Mouse (Mus musculus) 3T3-L1 (cell line): ENCODE measurements at regions not wholly inside any gene's neighbourhood (a gene's known extent, or its start where the extent isn't known, plus 50 kb on each side); places are given as distances from the start of the nearest gene placed in this dataset.

ENCODE experiments used
- DNase-seq: peaks from one replicate; pipeline ENCODE4 v3.0.0-alpha.2; 2015; ENCODE audit warnings: low read depth, low spot score

DNA sequence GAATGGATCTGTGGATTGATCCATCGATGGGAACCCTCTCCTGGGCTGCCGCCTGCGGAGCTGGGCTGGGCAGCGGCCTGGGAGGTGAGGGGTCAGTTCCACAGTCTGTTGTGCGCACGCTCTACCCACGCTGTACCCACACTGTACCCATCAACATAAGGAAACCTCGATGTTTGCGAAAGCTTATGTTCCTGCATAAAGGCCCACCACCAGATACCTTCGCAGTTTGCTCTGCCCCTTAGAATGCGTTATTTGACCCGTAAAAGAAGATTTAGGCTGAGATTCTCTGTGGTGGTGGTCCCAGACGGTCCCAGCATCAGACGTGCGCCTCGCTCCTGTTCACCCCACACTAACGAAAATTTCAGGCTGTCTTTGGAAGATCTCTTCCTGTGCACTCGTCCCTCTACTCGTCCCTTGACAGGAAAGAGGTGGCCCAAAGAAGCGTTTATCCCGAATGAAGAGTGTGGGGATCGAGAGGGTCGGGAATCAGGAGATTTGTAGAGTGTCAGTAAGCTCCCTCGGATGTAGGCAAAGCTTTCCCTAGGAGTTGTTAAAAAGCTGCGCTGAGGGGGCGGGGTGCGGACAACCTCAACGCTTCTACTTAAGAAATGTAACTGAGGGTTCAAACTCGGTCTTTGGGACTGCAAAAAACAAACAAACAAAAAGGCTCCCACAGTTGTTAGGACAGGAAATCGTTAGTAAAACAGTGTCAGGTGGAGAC is 123.9 kb downstream of the Tmem161b start:
- no peak for DNase-seq

DNA sequence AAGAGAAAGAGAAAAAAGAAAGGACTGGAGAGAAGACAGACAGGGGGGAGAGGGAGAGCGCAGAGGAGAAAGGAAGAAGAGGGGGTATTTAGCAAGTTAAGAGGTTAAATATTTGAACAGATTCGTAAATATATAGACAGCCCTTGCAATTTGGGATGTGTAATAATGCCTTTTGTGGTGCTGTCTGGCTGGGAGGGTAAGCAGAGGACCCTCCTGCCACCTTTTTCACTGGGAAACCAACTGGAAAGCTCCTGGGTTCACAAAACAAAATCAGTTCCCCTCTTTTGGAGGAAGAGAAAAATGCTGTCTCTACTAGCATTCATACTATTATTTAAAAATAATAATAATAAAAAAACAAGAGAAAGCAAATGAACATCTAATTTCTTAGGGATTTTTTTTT is 124.5 kb downstream of the Tmem161b start:
- DNase-seq, result no peak

DNA sequence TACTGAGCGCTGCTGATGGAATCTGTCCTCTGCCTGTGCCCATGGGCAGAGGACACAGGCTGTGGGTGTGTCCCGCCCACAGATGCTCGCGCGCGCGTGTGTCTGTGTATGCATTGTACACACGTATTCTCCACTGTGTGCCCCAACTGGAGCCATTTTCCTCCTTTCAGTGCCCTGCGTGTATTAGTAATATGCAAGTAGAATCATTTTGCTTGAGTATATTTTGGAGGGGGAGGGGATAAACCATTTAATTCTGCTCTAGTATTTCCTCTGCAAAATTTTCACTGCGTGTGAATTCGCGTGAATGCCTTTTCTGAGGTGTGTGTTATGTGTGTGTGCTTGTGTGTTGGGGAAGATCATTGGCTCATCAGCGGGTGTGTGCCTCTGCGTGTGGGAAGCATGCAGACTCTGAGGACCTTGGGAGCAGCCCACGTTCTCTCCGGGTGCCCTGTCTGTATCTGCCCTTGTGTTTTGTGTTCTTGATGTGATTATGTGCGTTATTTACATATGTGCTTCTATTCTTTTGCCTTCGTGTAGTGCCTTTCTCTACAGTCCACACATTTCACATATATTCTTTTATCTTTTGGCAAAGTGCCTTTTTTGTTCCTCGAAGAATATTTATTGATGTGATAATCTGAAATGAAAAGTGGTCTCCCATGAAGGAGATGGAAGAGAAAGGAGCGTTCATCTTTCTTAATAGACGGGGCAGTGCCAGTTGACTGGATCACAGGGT is 125.3 kb downstream of the Tmem161b start:
- DNase-seq, result no peak

DNA sequence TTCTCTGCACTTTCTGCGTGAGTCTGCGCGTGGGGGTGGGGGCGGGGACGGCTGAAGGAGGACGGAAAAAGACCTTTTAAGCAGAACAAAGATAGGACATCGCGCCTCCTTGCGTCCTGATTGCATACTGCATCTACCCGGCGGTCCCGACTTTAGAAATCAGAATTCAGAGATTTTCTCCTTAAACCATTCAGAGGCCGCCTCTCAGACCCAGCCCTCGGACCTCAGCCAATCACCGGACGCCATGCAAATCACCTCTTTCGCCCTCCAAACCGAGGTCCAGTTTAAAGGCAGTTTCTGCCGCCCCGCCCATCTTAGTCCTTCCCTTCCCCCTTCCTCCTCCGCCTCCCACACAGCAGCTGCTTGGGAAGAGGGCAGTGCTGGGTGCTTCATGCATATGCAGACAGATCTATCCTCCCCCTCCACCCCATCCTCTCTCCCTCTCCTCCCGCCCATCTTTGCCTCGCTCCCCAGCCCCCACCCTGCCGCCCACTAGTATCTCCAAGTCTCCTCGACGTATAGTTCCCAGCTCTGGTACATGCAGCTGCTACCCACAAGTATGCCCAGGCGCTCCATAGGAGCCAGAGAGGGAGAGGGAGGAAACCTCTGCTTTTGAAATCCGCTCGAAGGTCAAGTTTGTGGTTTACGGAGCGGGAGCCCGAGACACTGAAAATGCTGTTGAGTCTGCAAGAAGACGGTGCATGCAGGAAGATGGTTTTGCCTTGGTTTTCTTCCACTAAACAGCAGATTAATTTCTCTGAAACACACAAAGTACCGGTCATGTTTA is 126.0 kb downstream of the Tmem161b start:
- DNase-seq, result peak; percentile 98

DNA sequence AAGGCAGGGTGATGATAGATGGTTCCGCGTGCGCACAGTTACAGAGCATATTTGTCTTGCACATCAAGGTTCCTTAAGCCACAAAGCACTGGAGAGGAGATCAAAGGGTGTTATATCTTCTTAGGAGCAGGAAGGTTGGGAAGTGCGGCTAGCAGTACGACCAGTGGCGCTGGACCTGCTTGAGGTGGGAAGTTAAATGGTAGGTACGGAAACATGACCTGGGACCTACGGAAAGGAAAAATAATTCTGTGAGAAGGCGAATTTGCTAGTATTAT is 126.5 kb downstream of the Tmem161b start:
- DNase-seq, result no peak

DNA sequence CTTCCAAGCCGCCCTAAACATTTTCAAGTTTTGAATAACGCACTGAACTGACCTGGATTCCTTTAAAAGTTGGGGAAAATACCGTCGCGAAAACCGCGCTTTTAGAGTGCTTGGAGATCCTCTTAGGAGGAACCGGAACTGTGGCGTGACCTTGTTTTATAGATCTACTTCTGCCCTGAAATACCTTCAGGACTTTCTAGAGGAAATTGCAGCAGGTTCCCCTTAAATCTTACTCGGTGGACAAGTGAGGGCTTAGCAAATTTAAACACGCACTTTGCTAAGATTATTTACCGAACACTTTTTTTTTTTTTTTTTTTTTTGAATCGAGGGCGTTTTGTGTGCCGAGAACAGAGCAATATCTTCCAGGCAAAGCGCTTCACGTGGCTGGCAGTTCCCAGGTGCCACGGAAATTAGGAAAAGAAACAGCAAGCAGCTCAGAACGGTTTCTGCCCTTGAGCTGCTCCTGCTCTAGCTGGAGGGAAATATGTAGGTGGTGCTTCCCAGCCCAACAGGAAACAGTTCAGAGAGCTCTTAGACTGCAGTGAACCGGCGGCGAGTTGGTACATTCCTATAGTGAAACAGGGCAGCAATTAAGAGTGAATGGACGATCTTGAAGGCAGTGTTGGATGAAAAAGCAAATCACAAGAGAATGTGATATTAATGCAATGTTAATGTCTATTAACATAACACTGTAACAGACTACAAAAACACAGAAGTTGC is 127.1 kb downstream of the Tmem161b start:
- DNase-seq, result peak; percentile 62

DNA sequence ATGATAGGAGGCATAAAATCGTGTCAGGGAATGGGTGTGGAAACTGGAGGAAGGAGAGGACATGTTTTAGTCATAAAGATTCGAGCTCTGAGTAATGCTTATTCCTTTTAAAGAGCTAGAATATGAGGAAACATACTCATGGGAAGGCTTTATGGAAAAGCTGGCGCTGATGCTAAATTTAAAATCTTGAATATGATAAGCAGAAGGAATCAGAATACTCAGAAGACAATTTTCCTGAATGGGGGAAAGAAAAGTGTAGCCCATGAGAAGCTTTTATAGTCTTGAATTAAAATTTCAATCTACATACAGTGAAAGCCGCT is 127.6 kb downstream of the Tmem161b start:
- DNase-seq, result no peak

DNA sequence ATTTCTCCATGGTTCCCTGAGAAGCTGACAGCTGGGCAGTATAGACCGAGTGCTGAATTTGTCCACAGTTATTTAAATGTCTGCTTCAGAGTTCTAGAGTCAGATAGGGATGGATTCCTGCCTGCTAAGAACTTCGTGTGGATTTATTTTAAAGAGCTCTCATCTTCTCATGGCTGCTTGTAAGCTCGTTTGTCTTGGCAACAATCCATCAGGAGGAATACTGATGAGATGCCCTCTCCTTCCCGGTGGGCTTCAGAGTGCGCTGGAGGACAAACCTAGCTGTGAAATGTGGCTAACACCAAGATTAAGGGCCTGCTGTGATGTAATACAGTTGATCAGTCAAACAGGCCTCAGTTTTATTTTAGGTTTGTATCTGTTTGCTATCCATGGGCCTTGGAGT is 128.7 kb downstream of the Tmem161b start:
- DNase-seq, result no peak

DNA sequence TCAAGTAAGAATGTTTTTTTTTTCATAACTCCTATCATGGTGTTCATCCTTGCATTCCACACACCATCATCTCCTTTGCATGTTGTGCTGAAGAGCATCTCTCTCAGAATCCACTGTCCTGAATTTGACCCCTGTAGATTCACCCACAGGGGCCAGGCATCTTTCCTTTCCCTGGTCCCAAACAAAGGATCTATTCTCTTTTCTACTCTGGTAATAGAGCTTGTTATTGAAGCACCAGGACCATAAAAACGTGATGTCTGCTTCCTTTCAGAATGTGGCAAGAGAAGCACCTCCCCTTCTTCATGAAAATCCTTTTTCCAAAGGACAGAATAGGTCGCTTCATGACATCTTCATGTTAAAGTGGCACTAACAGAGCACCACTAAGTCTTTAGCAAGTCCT is 134.4 kb downstream of the Tmem161b start:
- no peak for DNase-seq

DNA sequence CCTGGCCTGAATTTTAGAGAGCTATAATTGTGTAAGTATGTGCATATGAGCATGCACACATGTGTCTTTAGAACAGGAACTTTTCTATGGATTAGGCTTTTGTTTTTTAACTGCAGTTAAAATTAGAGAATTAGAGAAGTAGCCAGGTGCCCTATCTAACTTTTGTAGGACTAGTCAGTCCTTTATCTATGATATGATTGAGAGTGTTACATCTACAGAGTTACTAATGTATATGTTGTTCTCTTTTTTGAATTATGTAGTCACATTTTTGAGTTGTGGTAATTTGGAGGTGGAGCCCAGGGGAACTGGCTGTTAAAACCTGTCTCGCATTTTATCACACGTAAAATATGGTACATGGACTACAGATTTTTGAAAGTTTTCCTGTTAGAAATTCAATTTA is 138.4 kb downstream of the Tmem161b start:
- no peak for DNase-seq

DNA sequence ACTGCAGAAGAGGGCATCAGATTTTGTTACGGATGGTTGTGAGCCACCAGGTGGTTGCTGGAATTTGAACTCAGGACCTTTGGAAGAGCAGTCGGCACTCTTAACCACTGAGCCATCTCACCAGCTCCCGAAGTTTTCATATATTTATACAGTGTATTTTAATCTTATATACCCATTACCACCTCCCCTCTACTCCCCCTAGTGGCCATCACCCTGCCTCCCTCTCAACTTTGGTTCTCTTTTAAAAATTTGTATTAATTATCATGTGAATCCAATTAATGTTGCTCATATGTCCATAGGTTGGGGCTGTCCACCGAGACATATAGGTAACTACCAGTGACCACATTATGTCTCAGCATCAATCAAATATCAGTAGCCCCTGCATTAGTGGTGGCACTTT is 142.0 kb downstream of the Tmem161b start:
- no peak for DNase-seq

DNA sequence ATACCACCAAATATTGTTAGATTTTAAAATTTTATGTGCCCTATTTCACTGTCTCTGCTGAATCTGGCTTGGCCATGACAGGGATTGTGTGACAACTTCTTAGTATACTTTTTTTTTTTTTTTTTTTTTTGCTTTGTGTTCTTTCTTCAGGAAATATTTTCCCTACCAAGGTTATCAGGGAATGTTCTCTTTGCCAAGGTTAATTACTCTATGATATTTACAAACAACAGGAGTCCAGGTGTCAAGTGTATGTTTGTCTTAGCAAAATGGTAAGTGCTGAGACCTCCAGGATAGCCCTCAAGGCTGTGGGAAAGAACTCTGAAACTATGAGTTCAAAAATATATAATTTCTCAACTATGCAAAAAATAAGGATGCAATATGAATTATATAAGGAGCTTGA is 143.4 kb downstream of the Tmem161b start:
- DNase-seq, result no peak

DNA sequence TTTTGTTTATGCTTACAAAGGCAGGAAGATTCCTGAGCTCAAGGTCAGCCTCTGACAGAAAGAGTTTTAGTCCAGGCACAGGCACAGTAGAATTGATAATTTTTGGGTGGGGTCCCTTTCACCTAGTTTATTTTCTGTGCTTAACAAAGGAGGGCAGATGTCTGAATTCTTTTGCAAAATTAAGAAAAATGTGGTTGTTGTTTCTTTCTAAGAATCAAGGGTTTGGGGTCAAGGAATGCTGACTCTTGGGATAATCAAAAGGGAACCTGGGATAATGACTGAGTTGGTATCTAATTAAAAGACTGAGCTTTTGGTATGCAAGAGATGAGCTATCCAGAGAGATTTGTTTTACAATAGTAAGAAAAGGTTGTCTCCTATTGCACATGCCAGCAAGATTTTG is 143.9 kb downstream of the Tmem161b start:
- DNase-seq, result no peak

DNA sequence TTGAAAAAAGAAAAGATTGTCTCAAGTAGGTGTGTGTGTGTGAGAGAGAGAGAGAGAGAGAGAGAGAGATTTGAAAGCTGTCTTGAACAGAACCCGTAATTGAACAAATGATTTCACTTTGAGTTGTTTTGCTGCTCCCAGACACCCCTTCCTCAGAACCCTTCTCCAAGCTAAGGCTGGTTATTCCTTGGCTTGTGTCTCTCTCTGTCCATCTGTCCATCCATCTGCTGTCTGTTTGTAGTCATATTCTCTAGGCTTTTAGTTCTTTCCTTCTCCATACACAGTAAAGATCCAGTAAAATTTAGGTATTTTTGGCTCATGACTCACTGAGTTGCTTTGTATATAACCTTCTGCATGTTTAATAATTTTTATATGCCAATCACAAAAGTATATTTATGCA is 144.7 kb downstream of the Tmem161b start:
- DNase-seq, result no peak

DNA sequence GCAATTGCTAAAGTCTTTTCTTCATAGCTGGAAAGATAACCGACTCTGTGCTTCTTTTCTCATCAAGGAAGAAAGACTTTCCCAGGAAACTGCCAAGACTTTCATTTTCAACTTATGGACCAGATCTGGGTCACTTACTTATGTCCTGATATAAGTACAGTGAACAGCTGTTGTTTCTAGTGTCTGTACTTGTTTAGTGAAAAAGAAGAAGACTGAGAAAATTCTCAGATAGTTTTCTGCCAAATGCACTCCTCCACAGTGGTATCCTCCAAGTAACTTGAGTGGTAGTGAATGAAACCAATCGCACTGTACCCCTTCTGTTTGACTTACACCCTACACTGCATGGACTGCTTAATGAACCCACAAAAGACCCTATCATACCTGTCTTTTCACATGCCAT is 146.1 kb downstream of the Tmem161b start:
- no peak for DNase-seq

DNA sequence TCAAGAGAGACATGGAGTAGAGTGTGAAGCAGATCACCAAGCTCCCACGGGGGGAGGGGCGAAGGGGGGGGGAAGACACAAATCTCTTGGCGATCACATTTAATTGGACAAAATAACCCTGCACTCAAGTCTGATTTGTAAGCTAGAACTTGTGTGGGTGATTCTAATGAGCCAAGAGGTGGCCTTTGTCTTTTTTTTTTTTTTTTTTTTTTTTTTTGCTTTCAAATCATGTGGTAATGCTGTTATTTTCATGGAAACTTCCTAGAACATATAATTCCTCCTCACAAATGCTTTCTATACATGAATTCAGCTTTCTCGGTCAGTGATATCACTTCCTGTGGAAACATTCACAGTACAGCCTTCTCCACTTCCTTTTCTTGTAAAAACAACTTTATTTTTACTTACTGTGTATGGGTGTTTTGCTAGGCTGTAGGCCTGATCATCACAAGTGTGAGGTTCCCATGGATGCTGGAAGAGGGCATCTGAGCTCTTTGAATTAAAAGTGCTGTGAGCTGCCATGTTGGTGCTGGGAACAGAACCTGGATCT is 152.7 kb downstream of the Tmem161b start:
- DNase-seq, result no peak

DNA sequence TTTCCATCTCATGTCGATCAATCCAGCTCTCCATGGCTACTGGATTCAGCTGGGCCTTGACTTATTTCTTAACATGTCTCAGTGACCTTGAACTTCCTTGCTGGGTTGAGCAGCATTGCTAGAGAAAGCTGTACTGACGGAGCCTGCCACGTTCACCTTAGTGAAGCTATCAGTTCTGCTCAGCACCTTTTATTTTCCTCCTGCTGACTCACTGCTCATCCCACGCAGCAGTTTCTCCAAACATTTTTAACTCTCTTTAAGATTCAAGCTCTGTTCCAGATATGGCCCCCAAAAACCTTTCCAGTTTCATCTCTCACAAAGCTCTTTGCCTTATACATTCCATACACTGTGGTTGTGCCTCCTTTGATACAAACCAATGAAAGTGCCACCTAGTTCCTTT is 153.8 kb downstream of the Tmem161b start:
- no peak for DNase-seq

DNA sequence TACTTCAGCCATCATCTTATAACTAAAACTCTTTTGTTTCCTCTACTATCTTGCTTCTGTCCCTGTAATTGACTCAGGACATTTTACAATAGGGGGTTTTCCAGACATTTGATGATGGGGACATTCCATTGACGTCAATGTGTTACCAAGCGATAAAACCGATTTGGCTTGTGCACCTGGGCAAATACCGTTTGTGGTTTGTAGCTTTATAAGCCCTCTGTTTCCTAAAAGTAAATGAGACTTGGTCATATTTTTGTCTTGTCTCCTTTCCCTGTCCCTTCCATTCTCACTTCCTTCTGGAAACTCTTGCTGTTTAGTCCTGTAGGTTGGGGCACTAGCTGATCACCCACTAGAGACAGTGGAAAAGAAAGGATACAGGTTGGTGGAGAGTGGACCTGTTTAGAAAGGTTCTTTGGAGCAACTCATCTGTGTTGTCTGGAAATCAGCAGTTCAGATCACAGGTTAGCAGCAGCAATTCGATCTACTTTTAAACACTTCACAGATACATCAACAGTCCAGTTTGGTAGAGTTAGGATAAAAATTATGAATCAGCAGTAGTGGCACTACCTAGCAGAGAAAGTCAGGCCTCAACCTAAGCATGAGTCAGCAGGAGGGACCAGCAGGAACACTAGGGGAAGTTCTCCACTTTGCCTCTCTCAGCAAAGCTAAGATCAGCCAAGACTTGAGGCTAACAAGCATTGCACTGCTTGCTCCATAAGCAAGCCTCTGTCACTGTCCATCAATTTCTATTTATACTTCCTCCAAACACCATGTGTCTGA is 156.6 kb downstream of the Tmem161b start:
- DNase-seq, result no peak

DNA sequence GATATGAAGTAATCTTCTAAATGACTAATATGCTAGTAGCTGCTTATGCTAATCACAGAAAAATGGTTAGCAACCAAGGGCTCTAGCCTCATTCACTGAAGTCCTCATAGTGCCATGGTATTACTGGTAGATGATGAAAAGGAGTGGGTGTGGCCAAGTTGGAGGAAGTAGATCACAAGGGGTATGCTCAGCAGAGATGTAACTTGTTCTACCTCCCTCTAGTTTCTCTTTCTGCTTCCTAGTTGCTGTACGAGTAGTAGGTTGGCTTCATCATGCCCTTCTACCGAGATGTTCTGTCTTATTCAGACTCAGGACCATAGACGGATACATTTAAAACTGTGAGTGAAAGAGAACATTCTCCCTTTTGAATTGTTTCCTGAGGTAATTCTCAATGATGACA is 169.5 kb downstream of the Tmem161b start:
- no peak for DNase-seq

DNA sequence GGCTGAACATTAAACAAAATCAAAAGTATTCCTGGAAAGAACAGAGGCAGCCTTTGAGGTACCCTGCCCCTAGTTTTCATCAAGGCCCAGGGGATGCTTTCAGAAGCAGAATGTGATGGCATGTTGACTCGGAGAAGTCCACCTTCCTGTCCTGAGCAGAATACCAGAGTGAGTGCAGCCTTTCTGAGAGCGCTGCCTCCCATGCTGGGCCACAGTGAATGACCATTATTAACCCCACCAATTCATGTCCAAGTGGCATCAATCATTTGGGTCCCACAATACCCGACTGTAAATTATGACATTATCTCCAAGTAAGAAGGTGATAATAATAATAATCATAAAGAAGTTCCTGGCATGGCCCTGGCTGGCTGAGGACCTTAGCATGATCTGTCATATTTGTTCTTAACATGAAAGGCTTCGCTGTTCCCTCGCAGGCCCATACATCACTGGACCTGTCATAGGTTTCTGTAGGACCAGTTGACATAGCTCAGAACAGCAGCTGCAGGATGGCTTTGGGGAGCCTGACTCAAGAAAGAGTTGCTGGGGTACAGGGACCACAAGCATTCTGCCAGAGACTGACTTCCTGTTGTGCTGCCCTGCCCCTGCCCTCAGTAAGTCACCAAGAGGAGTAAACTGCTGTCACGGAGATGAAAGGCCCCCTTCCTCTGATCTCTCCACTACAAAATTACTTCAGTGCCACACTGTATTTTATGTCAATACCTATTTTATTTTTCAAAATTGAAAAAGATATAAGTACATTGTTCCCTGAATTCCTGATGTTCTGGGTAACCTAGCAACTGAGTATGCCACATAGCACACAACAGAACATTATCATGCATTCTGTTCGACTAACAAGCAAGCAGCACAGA is 176.6 kb downstream of the Tmem161b start:
- no peak for DNase-seq
